Mouse (Mus musculus): Measurements from ENCODE around the gene Tex29. TPM values are rescaled to one million over a fixed set of nuclear protein-coding genes. Genes with fewer than 3 reads are reported as not detected.
"Not testable (repeated sequence)": the region's sequence is repeated elsewhere in the genome, so short reads cannot be mapped to it uniquely, and the experiment has no call there.

Gene Tex29
- polyA plus RNA-seq, 1 experiment from 2014 or later, result not detected

- ATAC-seq (ENCODE audit: insufficient number of reproducible peaks, insufficient read depth, low FRiP score, low read depth), result no peak
- no peaks in the 10 kb centered on the region for H3K9me3 ChIP-seq (ENCODE audit: control insufficient read depth, low read length)
- no peaks in the 10 kb centered on the region for H3K36me3 ChIP-seq (ENCODE audit: control insufficient read depth, insufficient read depth, low read length)
- no peaks in the 10 kb centered on the region for H3K27me3 ChIP-seq (ENCODE audit: control insufficient read depth, insufficient read depth, low read length)
- no peak overlapping the region for H3K9ac ChIP-seq (ENCODE audit: low read length)
- no peak overlapping the region for H3K27ac ChIP-seq (replicated peaks in 1 of 2; ENCODE audit: control insufficient read depth in 1 of 2, insufficient read depth in 1 of 2, low read depth in 2 of 2, low read length in 2 of 2)
- H3K4me3 ChIP-seq (ENCODE audit: control insufficient read depth in 1 of 2, insufficient read depth in 1 of 2, low read depth in 1 of 2, low read length in 2 of 2), result no peak overlapping the region
- 80% methylated on average over 13 of the region's 13 CpGs for WGBS
- H3K4me1 ChIP-seq (ENCODE audit: control insufficient read depth in 2 of 2, insufficient read depth in 2 of 2, low read length in 2 of 2), result peaks cover 29 to 31% of the 10 kb centered on the region in 2 experiments
- H3K4me2 ChIP-seq (ENCODE audit: low read length), result no peak overlapping the region
These were observed 3.5 kb downstream of the Tex29 start for GRCm38 (mm10) chr8:11843677-11844315.

- no peak overlapping the region for H3K9ac ChIP-seq (ENCODE audit: low read length)
- H3K27ac ChIP-seq (replicated peaks in 1 of 2; ENCODE audit: control insufficient read depth in 1 of 2, insufficient read depth in 1 of 2, low read depth in 2 of 2, low read length in 2 of 2), result no peak overlapping the region
- H3K36me3 ChIP-seq (ENCODE audit: control insufficient read depth, insufficient read depth, low read length), result no peaks in the 10 kb centered on the region
- WGBS, result 76% methylated on average over 7 of the region's 7 CpGs
- peaks cover 27 to 31% of the 10 kb centered on the region in 2 experiments for H3K4me1 ChIP-seq (ENCODE audit: control insufficient read depth in 2 of 2, insufficient read depth in 2 of 2, low read length in 2 of 2)
- no peaks in the 10 kb centered on the region for H3K9me3 ChIP-seq (ENCODE audit: control insufficient read depth, low read length)
- H3K4me2 ChIP-seq (ENCODE audit: low read length), result no peak overlapping the region
- H3K27me3 ChIP-seq (ENCODE audit: control insufficient read depth, insufficient read depth, low read length), result no peaks in the 10 kb centered on the region
- ATAC-seq (ENCODE audit: insufficient number of reproducible peaks, insufficient read depth, low FRiP score, low read depth), result no peak
- H3K4me3 ChIP-seq (ENCODE audit: control insufficient read depth in 1 of 2, insufficient read depth in 1 of 2, low read depth in 1 of 2, low read length in 2 of 2), result no peak overlapping the region
These were observed 4.0 kb downstream of the Tex29 start for GRCm38 (mm10) chr8:11844316-11844685.

- H3K9me3 ChIP-seq (ENCODE audit: control insufficient read depth, low read length), result no peaks in the 10 kb centered on the region
- no peak overlapping the region for H3K9ac ChIP-seq (ENCODE audit: low read length)
- H3K27ac ChIP-seq (replicated peaks in 1 of 2; ENCODE audit: control insufficient read depth in 1 of 2, insufficient read depth in 1 of 2, low read depth in 2 of 2, low read length in 2 of 2), result no peak overlapping the region
- no peak overlapping the region for H3K4me2 ChIP-seq (ENCODE audit: low read length)
- 86% methylated on average over 6 of the region's 6 CpGs for WGBS
- H3K4me3 ChIP-seq (ENCODE audit: control insufficient read depth in 1 of 2, insufficient read depth in 1 of 2, low read depth in 1 of 2, low read length in 2 of 2), result no peak overlapping the region
- H3K4me1 ChIP-seq (ENCODE audit: control insufficient read depth in 2 of 2, insufficient read depth in 2 of 2, low read length in 2 of 2), result peaks cover 7 to 10% of the 10 kb centered on the region in 2 experiments
- no peak for ATAC-seq (ENCODE audit: insufficient number of reproducible peaks, insufficient read depth, low FRiP score, low read depth)
- no peaks in the 10 kb centered on the region for H3K27me3 ChIP-seq (ENCODE audit: control insufficient read depth, insufficient read depth, low read length)
- H3K36me3 ChIP-seq (ENCODE audit: control insufficient read depth, insufficient read depth, low read length), result no peaks in the 10 kb centered on the region
These were observed 6.5 kb downstream of the Tex29 start for GRCm38 (mm10) chr8:11846807-11847206.

GRCm38 (mm10) chr8:11867832-11868231, 27.6 kb downstream of the Tex29 start:
- Histone ChIP-seq H3K9ac (ENCODE audit: low read length) (no peak overlapping the region), H3K27me3 (ENCODE audit: control insufficient read depth, insufficient read depth, low read length) (no peaks in the 10 kb centered on the region), H3K4me3 (ENCODE audit: control insufficient read depth in 1 of 2, insufficient read depth in 1 of 2, low read depth in 1 of 2, low read length in 2 of 2) (no peak overlapping the region), H3K4me2 (ENCODE audit: low read length) (no peak overlapping the region), H3K4me1 (ENCODE audit: control insufficient read depth in 2 of 2, insufficient read depth in 2 of 2, low read length in 2 of 2) (no peaks in the 10 kb centered on the region), H3K9me3 (ENCODE audit: control insufficient read depth, low read length) (peaks cover 5% of the 10 kb centered on the region; the same call in 1 of the 2 replicates), H3K27ac (replicated peaks in 1 of 2; ENCODE audit: control insufficient read depth in 1 of 2, insufficient read depth in 1 of 2, low read depth in 2 of 2, low read length in 2 of 2) (no peak overlapping the region), H3K36me3 (ENCODE audit: control insufficient read depth, insufficient read depth, low read length) (no peaks in the 10 kb centered on the region)
- ATAC-seq (ENCODE audit: insufficient number of reproducible peaks, insufficient read depth, low FRiP score, low read depth), result no peak

GRCm38 (mm10) chr8:11874227-11874626, 34.0 kb downstream of the Tex29 start:
- not testable (repeated sequence) for H3K36me3 ChIP-seq (ENCODE audit: control insufficient read depth, insufficient read depth, low read length); ATAC-seq (ENCODE audit: insufficient number of reproducible peaks, insufficient read depth, low FRiP score, low read depth); H3K27ac ChIP-seq (replicated peaks in 1 of 2; ENCODE audit: control insufficient read depth in 1 of 2, insufficient read depth in 1 of 2, low read depth in 2 of 2, low read length in 2 of 2); H3K4me2 ChIP-seq (ENCODE audit: low read length); H3K4me1 ChIP-seq (ENCODE audit: control insufficient read depth in 2 of 2, insufficient read depth in 2 of 2, low read length in 2 of 2); H3K4me3 ChIP-seq (ENCODE audit: control insufficient read depth in 1 of 2, insufficient read depth in 1 of 2, low read depth in 1 of 2, low read length in 2 of 2); H3K27me3 ChIP-seq (ENCODE audit: control insufficient read depth, insufficient read depth, low read length); H3K9ac ChIP-seq (ENCODE audit: low read length)
- 82% methylated on average over 6 of the region's 6 CpGs for WGBS
- H3K9me3 ChIP-seq (ENCODE audit: control insufficient read depth, low read length), result peaks cover 10% of the 10 kb centered on the region; the same call in 1 of the 2 replicates

GRCm38 (mm10) chr8:11884646-11885045, 44.4 kb downstream of the Tex29 start:
- Histone ChIP-seq H3K4me2 (ENCODE audit: low read length) (no peak overlapping the region), H3K9ac (ENCODE audit: low read length) (no peak overlapping the region), H3K36me3 (ENCODE audit: control insufficient read depth, insufficient read depth, low read length) (no peaks in the 10 kb centered on the region), H3K4me1 (ENCODE audit: control insufficient read depth in 2 of 2, insufficient read depth in 2 of 2, low read length in 2 of 2) (no peaks in the 10 kb centered on the region), H3K27ac (replicated peaks in 1 of 2; ENCODE audit: control insufficient read depth in 1 of 2, insufficient read depth in 1 of 2, low read depth in 2 of 2, low read length in 2 of 2) (no peak overlapping the region), H3K27me3 (ENCODE audit: control insufficient read depth, insufficient read depth, low read length) (no peaks in the 10 kb centered on the region), H3K4me3 (ENCODE audit: control insufficient read depth in 1 of 2, insufficient read depth in 1 of 2, low read depth in 1 of 2, low read length in 2 of 2) (no peak overlapping the region), H3K9me3 (ENCODE audit: control insufficient read depth, low read length) (peaks cover 10% of the 10 kb centered on the region; the same call in 1 of the 2 replicates)
- 84% methylated on average over 3 of the region's 3 CpGs for WGBS
- no peak for ATAC-seq (ENCODE audit: insufficient number of reproducible peaks, insufficient read depth, low FRiP score, low read depth)

- 76% methylated on average over 12 of the region's 12 CpGs for WGBS
- Histone ChIP-seq H3K27me3 (ENCODE audit: control insufficient read depth, insufficient read depth, low read length) (no peaks in the 10 kb centered on the region), H3K27ac (replicated peaks in 1 of 2; ENCODE audit: control insufficient read depth in 1 of 2, insufficient read depth in 1 of 2, low read depth in 2 of 2, low read length in 2 of 2) (no peak overlapping the region), H3K9me3 (ENCODE audit: control insufficient read depth, low read length) (peaks cover 10% of the 10 kb centered on the region; the same call in 1 of the 2 replicates), H3K4me1 (ENCODE audit: control insufficient read depth in 2 of 2, insufficient read depth in 2 of 2, low read length in 2 of 2) (no peaks in the 10 kb centered on the region), H3K36me3 (ENCODE audit: control insufficient read depth, insufficient read depth, low read length) (no peaks in the 10 kb centered on the region), H3K9ac (ENCODE audit: low read length) (no peak overlapping the region), H3K4me3 (ENCODE audit: control insufficient read depth in 1 of 2, insufficient read depth in 1 of 2, low read depth in 1 of 2, low read length in 2 of 2) (no peak overlapping the region), H3K4me2 (ENCODE audit: low read length) (no peak overlapping the region)
- no peak for ATAC-seq (ENCODE audit: insufficient number of reproducible peaks, insufficient read depth, low FRiP score, low read depth)
These were observed 45.8 kb downstream of the Tex29 start for GRCm38 (mm10) chr8:11885881-11886699.

Measured in heart, embryonic 14.5 days (tissue).